Mouse (Mus musculus) heart, embryonic 13.5 days (tissue): ENCODE data around the gene Pah. TPM values are rescaled to one million over a fixed set of nuclear protein-coding genes. Genes with fewer than 3 reads are reported as not detected.

Source experiments
- ATAC-seq: fragments of 200-750 bp; cut with Nextera tagmentation; 2 replicates; pipeline ENCODE4 v1.8.0; 2017; ENCODE audit warnings: moderate TSS enrichment; ENCODE audit not compliant: insufficient number of reproducible peaks, low FRiP score, low TSS enrichment; ENCODE audit errors: extremely low read depth
- H3K27ac ChIP-seq: fragments of 300-500 bp; sonication (generic); replicated peaks from 2 replicates; pipeline ENCODE4 v1.5.1; 2015; ENCODE audit warnings: moderate library complexity, mild to moderate bottlenecking, inconsistent platforms
- H3K27me3 ChIP-seq: fragments of 300-500 bp; sonication (generic); replicated peaks from 2 replicates; pipeline ENCODE4 v1.6.1; 2015; ENCODE audit warnings: mild to moderate bottlenecking, inconsistent platforms
- H3K36me3 ChIP-seq: fragments of 300-500 bp; sonication (generic); 2 replicates; pipeline ENCODE4 v1.6.1; 2015; ENCODE audit warnings: mild to moderate bottlenecking, inconsistent platforms
- H3K4me1 ChIP-seq: fragments of 300-500 bp; sonication (generic); 2 replicates; pipeline ENCODE4 v1.6.1; 2015; ENCODE audit warnings: inconsistent platforms
- H3K4me2 ChIP-seq: fragments of 300-500 bp; sonication (generic); 2 replicates; pipeline ENCODE4 v1.6.1; 2015; ENCODE audit warnings: inconsistent platforms, mild to moderate bottlenecking, moderate library complexity
- H3K4me3 ChIP-seq: fragments of 300-500 bp; sonication (generic); 2 replicates; pipeline ENCODE4 v1.5.1; 2015; ENCODE audit warnings: moderate library complexity, mild to moderate bottlenecking, inconsistent platforms
- H3K9ac ChIP-seq: fragments of 300-500 bp; sonication (generic); 2 replicates; pipeline ENCODE4 v1.6.1; 2015; ENCODE audit warnings: inconsistent platforms, mild to moderate bottlenecking, moderate library complexity
- H3K9me3 ChIP-seq: fragments of 300-500 bp; sonication (generic); 2 replicates; pipeline ENCODE4 v1.6.1; 2016; ENCODE audit warnings: inconsistent platforms
- WGBS: fragments of 180-500 bp; shearing (Covaris S2); methylation state at CpG from one replicate; pipeline ENCODE4 v1.1.7; 2015; ENCODE audit warnings: mixed read lengths; 5-methylcytosine and 5-hydroxymethylcytosine counted together
- polyA plus RNA-seq: library from polyadenylated mRNA; unstranded; fragments of >200 nt; fragmentation: Nextera tagmentation; extraction: Ambion mirVana; gene quantifications from 2 replicates; pipeline ENCODE4 v1.2.1, GENCODE M21; 2015

Gene Pah
- 0.20 and 1.5 TPM in 2 replicates for polyA plus RNA-seq

GRCm38 (mm10) chr10:87521646-87522045 is at the start of gene Pah:
Gene Pah, plus strand, starts transcription at chr10:87521795.
- H3K9me3 ChIP-seq: no peaks in the 10 kb centered on the region
- H3K4me3 ChIP-seq: no peak within 1 kb of the TSS
- H3K27ac ChIP-seq: no peak within 1 kb of the TSS
- H3K27me3 ChIP-seq: 0 out of 2 replicates have a peak, but pooled peaks cover 10% of the 10 kb centered on the region
- 72% methylated on average over 5 of the region's 5 CpGs for WGBS
- no peak within 1 kb of the TSS for H3K9ac ChIP-seq
- ATAC-seq: no peak
- H3K4me1 ChIP-seq: no peaks in the 10 kb centered on the region
- H3K4me2 ChIP-seq: no peak within 1 kb of the TSS
- H3K36me3 ChIP-seq: no peaks in the 10 kb centered on the region

GRCm38 (mm10) chr10:87473475-87474131 is 48.0 kb upstream of the Pah start:
- Histone ChIP-seq H3K4me2 (no peak overlapping the region), H3K36me3 (no peaks in the 10 kb centered on the region), H3K9ac (no peak overlapping the region), H3K27ac (no peak overlapping the region), H3K9me3 (no peaks in the 10 kb centered on the region), H3K27me3 (no peaks in the 10 kb centered on the region), H3K4me1 (no peaks in the 10 kb centered on the region), H3K4me3 (no peak overlapping the region)
- 56% methylated on average over 10 of the region's 10 CpGs for WGBS
- ATAC-seq: no peak

- no peak overlapping the region for H3K4me3 ChIP-seq
- H3K4me2 ChIP-seq: no peak overlapping the region
- H3K27me3 ChIP-seq: no peaks in the 10 kb centered on the region
- H3K9ac ChIP-seq: no peak overlapping the region
- H3K9me3 ChIP-seq: no peaks in the 10 kb centered on the region
- no peak overlapping the region for H3K27ac ChIP-seq
- no peak for ATAC-seq
- H3K4me1 ChIP-seq: no peaks in the 10 kb centered on the region
- 76% methylated on average over 2 of the region's 2 CpGs for WGBS
- H3K36me3 ChIP-seq: no peaks in the 10 kb centered on the region
These were observed 46.6 kb upstream of the Pah start for GRCm38 (mm10) chr10:87474971-87475370.

GRCm38 (mm10) chr10:87477895-87478294 is 43.7 kb upstream of the Pah start:
- no peaks in the 10 kb centered on the region for H3K4me1 ChIP-seq
- 59% methylated on average over 5 of the region's 5 CpGs for WGBS
- H3K4me2 ChIP-seq: no peak overlapping the region
- H3K27me3 ChIP-seq: peaks cover 19% of the 10 kb centered on the region
- H3K9ac ChIP-seq: no peak overlapping the region
- no peaks in the 10 kb centered on the region for H3K36me3 ChIP-seq
- no peak for ATAC-seq
- no peak overlapping the region for H3K27ac ChIP-seq
- H3K9me3 ChIP-seq: no peaks in the 10 kb centered on the region
- no peak overlapping the region for H3K4me3 ChIP-seq

DNA sequence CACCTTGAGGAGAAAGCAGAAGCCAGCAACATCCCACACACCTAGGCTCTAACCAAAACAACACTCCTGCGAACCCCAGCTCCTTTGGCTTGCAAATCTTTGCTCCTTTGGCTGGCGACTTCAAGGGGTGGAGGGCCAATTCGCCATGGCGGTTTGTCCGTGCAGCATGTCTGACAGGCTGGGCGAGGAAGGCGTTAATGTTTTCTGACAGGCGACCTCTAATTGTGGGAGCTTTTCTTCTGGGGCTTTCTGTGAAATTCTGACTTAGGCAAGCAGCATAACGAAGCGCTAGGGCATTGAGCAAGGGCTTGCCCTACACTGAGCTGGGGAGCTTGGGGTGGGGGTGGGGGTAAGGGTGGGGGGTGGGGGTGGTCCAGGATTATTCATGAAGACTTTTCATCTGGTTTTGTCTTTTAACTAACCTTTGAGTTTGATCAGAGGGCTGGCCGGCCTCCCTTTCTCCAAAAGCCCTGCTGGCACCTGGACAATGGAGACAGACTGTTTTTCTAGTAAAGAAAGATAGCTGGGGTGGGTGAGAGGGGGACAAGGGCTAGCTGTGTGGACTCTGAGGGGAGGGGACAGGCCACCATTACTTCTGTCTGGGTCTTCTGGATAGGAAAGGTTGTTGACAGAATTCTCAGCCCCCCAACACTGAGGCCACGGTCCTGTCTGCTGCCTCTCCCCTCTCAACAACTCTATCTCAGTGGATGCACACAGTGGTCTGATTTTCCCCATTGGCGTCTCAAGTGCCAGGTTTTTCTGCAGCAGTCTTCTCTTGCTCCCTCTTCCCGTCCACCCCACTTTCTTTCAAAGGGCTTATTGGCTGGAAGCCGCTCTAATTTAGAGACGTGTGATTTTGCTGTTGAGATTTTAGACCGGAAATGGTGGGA is 36.5 kb upstream of the Pah start:
- Histone ChIP-seq H3K27ac (no peak overlapping the region), H3K36me3 (no peaks in the 10 kb centered on the region), H3K9ac (no peak overlapping the region), H3K27me3 (peaks cover 81% of the 10 kb centered on the region), H3K9me3 (no peaks in the 10 kb centered on the region), H3K4me3 (no peak overlapping the region), H3K4me1 (peaks cover 15% of the 10 kb centered on the region), H3K4me2 (peak overlapping the region; percentile 48)
- 3% methylated on average over 17 of the region's 17 CpGs for WGBS
- no peak for ATAC-seq

- Histone ChIP-seq H3K4me1 (peaks cover 15% of the 10 kb centered on the region), H3K9me3 (no peaks in the 10 kb centered on the region), H3K9ac (no peak overlapping the region), H3K36me3 (no peaks in the 10 kb centered on the region), H3K4me3 (peak overlapping the region; percentile 16), H3K27ac (no peak overlapping the region), H3K27me3 (peaks cover 90% of the 10 kb centered on the region), H3K4me2 (peak overlapping the region; percentile 48)
- WGBS: 1% methylated on average over 33 of the region's 33 CpGs
- no peak for ATAC-seq
These were observed 35.6 kb upstream of the Pah start for GRCm38 (mm10) chr10:87485721-87486620.

- Histone ChIP-seq H3K27me3 (peaks cover 94% of the 10 kb centered on the region), H3K36me3 (no peaks in the 10 kb centered on the region), H3K4me2 (peak overlapping the region; percentile 48), H3K9me3 (no peaks in the 10 kb centered on the region), H3K27ac (no peak overlapping the region), H3K4me1 (peaks cover 20% of the 10 kb centered on the region), H3K9ac (no peak overlapping the region), H3K4me3 (peak overlapping the region; percentile 21; the same call in 1 of the 2 replicates)
- WGBS: 1% methylated on average over 16 of the region's 16 CpGs
- no peak for ATAC-seq
These were observed 33.0 kb upstream of the Pah start for GRCm38 (mm10) chr10:87488429-87489145.

- Histone ChIP-seq H3K4me2 (no peak overlapping the region), H3K4me1 (peaks cover 27% of the 10 kb centered on the region), H3K9me3 (no peaks in the 10 kb centered on the region), H3K36me3 (no peaks in the 10 kb centered on the region), H3K27me3 (peaks cover 99% of the 10 kb centered on the region), H3K4me3 (no peak overlapping the region), H3K9ac (no peak overlapping the region), H3K27ac (no peak overlapping the region)
- 7% methylated on average over 18 of the region's 18 CpGs for WGBS
- no peak for ATAC-seq
These were observed 32.2 kb upstream of the Pah start for GRCm38 (mm10) chr10:87489246-87490009.

GRCm38 (mm10) chr10:87490328-87490727 is 31.3 kb upstream of the Pah start:
- 10% methylated on average over 2 of the region's 2 CpGs for WGBS
- H3K27ac ChIP-seq: no peak overlapping the region
- H3K4me2 ChIP-seq: no peak overlapping the region
- no peaks in the 10 kb centered on the region for H3K36me3 ChIP-seq
- H3K4me1 ChIP-seq: peaks cover 31% of the 10 kb centered on the region
- H3K9ac ChIP-seq: no peak overlapping the region
- ATAC-seq: no peak
- H3K9me3 ChIP-seq: no peaks in the 10 kb centered on the region
- peaks cover 99% of the 10 kb centered on the region for H3K27me3 ChIP-seq
- H3K4me3 ChIP-seq: no peak overlapping the region

DNA sequence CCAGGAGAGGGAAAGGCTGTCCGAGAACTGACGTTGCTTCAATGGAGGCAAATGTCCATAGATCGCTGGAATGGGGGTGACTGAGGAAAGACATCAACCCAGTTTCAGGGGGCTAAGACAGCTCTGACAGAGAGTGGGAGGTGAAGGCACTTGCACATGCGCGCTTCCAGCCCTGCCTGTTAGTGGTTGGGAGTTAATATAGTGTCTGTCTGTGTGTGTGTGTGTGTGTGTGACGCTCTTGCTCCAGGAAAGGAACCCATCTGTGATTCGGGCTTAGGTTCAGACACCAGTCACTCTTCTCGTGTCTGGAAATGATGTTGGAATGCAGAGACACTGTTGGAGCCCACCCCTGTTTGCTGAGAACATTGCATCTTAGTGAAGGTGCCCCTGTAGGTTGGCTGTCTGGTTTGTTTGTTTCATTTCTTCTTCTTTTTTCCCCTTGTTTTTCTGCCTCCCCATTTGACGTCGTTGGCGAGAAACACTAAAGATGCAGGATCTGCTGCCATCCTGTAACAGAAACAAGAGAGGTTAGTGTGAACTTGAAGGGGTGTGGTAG is 30.0 kb upstream of the Pah start:
- Histone ChIP-seq H3K27ac (no peak overlapping the region), H3K4me3 (no peak overlapping the region), H3K36me3 (no peaks in the 10 kb centered on the region), H3K9me3 (no peaks in the 10 kb centered on the region), H3K4me2 (peak overlapping the region; percentile 99; the same call in 1 of the 2 replicates), H3K27me3 (peaks cover 99% of the 10 kb centered on the region), H3K9ac (no peak overlapping the region), H3K4me1 (peaks cover 20% of the 10 kb centered on the region)
- no peak for ATAC-seq
- WGBS: 5% methylated on average over 11 of the region's 11 CpGs
